Mouse (Mus musculus) megakaryocyte, adult 5-6 weeks (primary cell): ENCODE measurements around the gene Cox14. TPM values are rescaled to one million over a fixed set of nuclear protein-coding genes. Genes with fewer than 3 reads are reported as not detected.
"Not testable (repeated sequence)": the region's sequence is repeated elsewhere in the genome, so short reads cannot be mapped to it uniquely, and the experiment has no call there.

Experiments used
- ATAC-seq: 2 replicates; pipeline ENCODE4 v1.8.0; 2016; ENCODE audit warnings: mild to moderate bottlenecking, inconsistent platforms; ENCODE audit not compliant: poor library complexity, severe bottlenecking
- total RNA-seq, 2 experiments: library from RNA; stranded (forward) in 1 of 2; stranded (reverse) in 1 of 2; fragments of 153-499, 151-499 nt in 1 of 2; fragments of 221-1000, 200-1000 nt in 1 of 2; gene quantifications; 2 replicates each; pipeline versions ENCODE4 v1.2.3 to v1.2.4; 2015 to 2017

Gene Cox14
- 67.3 and 78.1 TPM in 2 replicates for total RNA-seq (2015)
- total RNA-seq (2017), result 15.4 and 25.6 TPM in 2 replicates

DNA sequence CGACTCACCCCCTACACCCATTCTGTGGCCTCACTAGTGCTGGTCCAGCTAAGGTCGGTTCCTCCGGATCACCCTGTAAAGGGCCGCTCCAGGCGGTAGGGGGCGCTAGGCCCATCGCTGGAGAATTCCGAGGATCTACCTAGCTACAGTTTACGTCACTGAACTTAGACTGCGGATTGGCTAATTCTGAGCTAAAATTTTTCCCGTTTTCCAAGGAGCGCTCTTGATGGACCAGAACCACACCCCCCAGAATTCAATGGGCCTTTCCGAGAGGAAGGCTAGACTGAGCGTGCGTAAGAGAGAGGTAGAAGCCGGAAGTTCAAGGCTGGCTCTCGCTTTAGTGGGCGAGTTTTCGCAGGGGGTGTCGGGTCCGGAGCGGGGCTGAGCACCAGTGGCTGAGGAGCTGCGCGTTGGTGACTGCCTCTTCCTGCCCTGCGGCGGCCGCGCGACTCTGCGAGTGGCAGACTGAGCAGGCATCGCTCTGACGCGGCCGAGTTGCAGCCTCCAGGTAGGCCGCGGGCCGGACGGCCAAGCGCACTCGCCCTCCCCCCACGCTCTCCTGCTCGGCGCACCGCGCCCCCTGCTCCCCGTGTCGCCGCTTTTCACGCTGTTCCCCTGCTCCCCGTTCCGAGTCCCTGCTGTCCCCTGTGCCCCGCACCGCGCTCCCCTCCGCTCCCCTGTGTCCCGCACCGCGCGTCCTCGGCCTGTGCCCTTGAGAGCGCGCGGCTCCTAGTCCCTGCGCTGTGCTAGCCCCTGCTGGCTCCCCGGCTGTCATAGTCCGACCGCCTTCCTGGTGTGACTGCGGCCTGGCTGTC, at the start of gene Cox14:
Cox14 (plus strand) TSS at position 278 of the 815 bp plus-strand sequence.
- ATAC-seq, result peak; percentile 87

DNA sequence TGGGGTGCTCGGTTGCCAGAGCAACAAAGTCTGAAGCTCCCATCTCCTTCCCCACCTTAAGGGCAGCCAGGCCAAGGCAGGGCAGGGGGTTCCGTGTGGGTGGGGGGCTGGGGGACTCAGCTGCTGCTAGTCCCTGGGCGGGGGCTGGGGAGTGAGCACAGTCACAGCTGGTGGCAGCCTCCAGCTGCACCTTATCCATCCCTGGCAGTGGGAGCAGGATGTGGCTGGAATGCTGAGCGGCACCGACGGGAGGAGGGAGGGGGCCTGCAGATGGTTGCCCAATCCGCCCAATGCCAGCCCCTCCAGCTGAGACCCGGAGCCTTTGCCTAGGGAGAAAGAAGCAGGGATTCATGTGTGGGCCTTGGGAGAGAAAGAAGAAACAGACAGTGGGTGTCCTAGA, 48.3 kb upstream of the Cox14 start:
- ATAC-seq, result no peak

DNA sequence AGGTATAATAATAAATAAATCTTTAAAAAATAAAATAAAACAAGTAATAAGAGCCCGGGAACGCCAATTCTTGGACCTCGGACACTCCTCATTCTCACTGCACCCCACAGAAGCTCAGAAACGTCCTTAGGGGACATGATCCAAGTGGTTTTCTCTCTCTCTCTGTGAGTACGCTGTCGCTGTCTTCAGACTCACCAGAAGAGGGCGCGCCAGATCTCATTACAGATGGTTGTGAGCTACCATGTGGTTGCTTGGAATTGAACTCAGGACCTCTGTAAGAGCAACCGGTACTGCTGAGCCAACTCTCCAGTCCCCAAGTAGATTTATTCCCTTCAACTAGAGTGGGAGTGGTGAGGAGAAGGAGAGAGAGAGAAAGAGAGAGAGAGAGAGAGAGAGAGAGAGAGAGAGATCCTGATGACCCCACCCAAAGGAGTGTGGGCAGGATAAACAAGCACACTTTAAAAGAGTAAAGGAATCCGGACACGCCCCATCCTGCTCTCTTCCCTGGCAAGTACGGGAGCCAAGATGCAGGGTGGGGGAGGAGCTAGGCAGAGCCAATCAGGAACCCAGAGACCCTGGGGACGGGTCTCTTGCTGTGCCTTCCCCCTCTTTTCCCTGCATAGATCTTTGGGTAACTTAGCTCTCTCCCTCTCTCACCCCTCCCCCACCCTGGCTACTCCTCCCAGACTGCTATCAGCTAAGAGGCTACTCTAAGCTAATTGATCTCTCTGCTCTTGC, 47.2 kb upstream of the Cox14 start:
- ATAC-seq, result no peak

DNA sequence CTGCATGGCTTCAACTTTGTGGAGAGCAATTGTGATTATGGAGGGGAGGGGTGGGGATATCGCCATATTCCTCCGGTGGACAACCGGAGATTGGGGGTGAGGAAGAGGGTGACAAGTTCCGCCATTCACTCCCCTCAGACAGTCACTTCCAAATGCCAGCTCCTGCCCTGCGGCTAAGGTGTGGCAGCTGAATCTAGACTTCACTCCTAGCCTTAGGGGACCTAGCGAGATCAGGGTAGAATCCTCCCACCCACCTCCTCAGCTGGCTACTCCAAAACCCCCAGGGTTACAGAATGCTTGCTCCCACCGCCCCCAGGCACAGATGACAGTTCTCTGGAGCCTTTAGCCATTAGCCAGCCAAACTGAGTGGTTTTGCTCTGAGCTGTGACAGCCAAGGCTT, 46.4 kb upstream of the Cox14 start:
- no peak for ATAC-seq

DNA sequence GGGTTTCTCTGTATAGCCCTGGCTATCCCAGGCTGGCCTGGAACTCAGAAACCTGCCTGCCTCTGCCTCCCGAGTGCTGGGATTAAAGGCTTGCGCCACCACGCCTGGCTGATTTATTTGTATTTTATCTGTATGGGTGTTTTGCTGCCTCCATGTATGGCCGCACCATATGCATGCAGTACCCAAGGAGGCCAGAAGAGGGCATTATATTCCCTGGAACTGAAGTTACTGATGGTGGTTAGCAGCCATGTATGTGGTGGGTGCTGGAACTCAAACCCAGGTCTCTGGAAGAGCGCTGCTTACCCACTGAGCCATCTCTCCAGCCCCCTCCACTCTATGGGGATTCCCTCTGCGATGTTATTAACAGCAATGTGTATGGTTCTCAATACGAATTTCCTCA, 42.5 kb upstream of the Cox14 start:
- peak; percentile 52 for ATAC-seq

DNA sequence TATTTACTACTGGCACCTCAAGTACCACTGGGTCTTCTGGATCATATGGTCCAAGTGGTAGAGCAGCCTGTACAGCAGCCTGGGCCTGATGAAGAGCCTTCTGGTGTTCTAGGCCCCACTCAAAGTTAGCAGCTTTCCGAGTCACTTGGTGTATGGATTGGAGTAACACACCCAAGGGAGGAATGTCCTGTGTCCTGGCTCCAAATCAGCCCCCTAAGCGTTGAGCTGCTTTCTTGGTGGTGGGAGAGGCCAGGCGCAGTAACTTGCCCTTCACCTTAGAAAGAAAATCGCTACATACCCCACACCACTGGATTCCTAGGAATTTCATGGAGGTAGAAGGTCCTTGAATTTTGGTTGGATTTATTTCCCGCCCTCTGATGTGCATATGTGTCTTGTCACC, 41.3 kb upstream of the Cox14 start:
- no peak for ATAC-seq

DNA sequence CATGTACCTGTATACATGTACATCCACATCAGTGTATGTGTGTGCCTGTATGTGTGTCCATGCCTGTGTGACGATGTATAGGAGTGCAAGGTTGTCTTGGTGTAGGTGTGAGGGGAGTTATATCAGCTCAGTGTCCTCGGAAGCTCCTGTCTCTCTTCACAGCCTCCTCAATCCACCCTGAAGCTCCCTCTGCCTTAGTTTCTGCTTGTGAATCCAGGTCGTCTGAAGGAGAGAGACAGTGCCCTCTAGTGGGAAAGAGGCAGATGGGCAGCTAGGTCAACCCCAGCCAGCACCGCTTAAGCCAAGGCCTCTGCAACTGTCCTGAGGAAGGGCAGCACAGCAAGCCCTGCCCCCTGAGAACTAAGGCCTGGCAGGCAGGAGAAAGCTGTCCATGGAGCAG, 36.7 kb upstream of the Cox14 start:
- peak; percentile 93 for ATAC-seq

DNA sequence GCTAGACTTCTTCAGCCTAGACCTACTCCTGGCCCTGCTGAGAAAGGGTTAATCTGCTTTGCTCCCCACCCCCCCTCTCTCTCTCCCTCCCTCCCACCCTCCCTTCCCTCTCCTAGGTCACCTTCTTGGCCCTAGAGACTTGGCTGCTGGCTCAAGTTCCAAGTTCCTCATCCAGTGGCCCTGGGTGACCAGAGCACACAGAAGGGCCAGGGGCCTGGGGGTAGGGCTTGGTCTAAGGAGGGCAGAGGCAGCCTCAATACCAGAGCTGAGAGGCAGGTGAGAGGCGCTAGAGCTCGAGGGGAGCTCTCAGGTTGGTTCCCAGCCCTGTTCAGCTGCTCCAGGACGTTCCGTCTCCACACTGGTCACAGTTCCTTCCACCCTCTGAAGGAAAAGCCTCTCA, 34.5 kb upstream of the Cox14 start:
- ATAC-seq, result no peak

DNA sequence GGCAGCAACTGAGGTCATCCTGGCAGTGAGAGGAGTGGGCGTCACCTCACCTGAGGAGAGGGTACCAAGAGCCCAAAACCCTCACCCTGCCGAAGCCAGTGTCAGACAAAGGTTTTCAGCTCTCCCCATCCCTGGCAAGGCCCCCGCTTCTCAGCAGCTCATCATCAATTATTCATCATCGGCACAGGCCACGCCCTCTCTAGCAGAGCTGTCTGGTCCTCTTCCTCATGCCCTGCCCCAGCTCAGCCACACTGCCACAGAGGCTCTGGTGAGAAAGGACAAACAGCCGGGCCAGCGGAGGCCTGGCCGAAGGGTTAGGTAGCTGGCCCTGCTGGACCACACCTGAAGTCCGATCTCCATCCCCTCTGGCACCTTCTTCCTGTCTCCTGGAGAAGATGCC, 33.4 kb upstream of the Cox14 start:
- ATAC-seq, result no peak

DNA sequence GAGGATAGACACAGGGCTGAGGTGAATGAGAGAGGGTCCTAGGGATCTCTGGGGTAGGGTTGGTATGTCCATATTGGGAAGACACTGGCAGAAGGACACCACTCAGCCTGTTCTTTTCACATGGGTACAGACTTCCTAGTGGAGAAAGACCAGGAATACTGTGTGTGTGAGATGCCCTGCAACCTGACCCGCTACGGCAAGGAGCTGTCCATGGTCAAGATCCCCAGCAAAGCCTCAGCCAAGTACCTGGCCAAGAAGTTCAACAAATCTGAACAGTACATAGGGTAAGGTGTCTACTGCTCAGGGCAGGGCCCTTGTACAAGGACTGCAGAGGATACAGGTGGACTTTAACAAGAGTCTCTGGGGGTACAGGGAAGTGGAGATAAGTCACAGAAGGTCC, 28.1 kb upstream of the Cox14 start:
- no peak for ATAC-seq

DNA sequence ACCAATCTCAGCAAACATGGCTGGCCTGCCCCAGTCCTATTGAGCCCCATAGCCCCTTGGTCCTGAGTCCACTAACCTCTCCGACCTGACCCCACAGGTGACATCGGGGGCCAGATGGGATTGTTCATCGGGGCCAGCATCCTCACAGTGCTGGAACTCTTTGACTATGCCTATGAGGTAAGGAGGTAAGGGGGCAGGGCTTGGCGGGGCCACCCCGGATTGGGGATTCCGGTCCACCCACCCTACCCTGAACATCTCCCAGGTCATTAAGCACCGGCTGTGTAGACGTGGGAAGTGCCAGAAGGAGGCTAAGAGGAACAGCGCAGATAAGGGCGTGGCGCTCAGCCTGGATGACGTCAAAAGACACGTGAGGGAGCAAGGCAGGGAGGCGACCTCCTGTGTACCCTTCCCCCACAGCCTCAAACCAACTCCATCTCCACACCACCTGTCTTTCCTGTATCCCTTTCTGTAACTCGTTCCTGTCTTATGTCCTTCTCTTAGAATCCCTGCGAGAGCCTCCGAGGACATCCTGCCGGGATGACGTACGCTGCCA, 26.8 kb upstream of the Cox14 start:
- 0 out of 2 replicates have a peak, but pooled peaks have one; percentile 22 for ATAC-seq

DNA sequence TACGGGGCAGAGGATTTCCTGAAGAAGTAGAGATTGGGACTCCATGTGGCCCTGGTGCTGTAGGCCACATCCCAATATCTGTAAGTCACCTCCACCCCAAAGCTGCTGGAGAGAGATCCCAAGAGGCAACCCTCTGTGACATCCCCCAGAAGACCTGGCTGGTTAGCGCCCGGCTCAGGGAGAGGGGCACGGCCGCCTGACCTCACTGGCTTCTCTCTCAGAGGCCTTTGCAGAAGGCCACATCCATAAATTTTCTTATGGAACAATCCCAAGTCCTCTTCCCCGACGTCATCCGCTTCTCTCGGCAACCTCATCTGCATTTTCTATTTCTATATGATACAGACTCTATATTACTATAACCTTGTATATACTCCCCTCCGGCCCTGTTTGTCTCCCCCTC, 25.7 kb upstream of the Cox14 start:
- ATAC-seq, result no peak

DNA sequence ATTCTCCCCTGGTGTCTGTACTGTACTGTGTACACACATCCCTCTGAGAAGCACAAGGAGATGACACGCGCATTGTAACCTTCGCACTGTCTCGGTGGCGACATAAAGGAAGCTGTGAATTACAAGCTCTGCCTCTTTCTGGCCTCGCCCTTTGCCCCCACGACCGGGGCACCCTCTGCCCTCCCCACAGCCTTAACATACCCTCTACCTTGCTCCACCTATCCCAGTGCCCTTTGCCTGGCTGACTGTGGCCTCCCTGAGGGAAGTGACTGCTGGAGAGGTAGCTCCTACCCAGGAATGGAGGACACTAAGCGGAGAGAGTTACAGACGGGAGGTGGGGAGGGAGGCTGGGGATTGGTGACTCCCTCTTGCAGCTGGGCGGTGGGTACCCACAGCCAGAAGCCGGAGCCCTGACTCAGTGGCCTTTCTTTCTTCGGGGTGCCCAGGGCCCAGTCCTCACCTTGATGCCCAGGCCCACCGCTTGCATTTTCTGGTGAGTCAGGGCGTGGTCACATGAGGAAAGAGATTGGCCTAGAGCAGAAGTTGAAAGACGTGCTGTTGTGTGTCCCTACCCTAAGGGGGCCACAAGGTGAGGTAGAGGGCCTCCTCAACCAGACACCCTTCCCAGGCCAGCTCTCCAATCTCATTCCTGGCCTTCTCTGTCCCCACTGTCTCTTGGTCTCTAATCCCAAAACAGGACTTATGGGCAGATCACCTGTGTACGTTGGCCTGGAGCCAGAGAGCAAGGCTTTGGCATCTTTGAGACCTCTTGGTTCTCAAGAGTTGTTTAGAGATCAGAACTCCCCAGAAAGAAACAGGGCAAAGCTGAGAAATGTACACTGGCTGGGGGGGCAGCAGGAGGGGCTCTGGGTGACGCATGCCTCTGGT, 25.0 kb upstream of the Cox14 start:
- ATAC-seq, result no peak

DNA sequence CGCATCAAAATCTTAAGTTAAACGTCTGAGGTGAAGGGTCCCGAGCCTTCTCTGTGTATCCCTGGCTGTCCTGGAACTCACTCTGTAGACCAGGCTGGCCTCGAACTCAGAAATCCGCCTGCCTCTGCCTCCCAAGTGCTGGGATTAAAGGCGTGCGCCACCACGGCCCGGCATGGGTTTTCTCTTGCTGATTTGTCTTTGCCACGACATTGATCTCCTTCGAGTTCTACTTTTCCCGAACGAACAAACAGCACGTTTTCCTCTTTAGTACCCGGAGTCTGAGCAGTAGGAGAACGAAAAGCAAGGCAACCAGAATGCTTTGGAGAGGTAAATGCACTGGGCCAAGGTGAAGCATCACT, 23.8 kb upstream of the Cox14 start:
- not testable (repeated sequence) for ATAC-seq

DNA sequence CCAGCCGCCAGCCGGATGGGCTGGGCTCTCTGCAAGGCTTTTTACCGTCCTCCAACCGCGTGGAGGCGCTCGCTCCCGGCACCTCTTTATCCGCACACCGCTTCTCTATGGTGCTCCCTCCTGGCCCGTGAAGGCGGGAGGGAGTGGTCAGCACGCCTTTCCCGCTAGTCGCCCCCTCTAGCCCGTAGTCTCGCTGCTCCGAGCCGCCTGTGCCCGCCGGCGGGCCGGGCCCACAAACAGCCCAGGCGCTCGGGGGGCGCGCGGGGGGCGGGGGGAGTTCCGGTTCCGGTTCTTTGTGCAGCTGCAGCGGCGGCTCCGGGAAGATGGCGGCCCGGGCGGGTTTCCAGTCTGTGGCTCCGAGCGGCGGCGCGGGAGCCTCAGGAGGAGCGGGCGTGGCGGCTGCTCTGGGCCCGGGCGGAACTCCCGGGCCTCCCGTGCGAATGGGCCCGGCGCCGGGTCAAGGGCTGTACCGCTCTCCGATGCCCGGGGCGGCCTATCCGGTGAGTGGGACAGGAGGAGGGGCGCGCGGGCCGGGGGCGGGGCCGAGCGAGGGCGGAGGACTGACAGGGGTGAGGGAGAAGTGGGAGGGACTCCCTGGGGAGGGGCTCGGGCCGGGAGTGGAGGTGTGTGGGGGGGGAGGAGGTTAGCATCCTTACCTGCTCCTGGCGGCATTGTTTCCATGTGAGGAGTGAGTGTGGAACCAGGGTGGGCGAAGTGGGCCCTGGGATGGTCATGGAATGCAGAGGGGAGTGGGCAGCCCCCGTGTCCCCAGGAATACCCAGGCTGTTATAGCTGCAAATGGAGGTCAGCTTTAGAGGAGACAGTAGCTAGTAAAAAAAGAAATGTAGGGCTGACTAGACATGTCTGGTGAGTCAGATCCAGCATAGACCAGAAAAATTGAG, 23.2 kb upstream of the Cox14 start, which contains the start of gene Smarcd1:
Smarcd1 (plus strand) TSS at position 131 of the 902 bp plus-strand sequence.
- ATAC-seq, result peak; percentile 89

DNA sequence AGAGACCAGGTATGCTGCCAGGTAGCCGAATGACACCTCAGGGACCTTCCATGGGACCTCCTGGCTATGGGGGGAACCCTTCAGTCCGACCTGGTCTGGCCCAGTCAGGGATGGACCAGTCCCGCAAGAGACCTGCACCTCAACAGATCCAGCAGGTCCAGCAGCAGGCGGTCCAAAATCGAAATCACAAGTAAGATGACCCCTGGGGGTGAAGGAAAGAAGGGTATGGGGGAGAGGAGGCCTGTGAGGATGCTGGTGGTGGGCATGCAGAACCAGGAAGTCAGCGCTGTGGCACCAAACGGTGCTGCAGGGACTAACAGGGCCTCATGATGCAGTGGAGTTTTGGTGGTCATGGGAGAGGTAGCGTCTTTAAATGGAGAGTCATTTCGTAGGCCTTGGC, 22.3 kb upstream of the Cox14 start:
- ATAC-seq, result no peak

DNA sequence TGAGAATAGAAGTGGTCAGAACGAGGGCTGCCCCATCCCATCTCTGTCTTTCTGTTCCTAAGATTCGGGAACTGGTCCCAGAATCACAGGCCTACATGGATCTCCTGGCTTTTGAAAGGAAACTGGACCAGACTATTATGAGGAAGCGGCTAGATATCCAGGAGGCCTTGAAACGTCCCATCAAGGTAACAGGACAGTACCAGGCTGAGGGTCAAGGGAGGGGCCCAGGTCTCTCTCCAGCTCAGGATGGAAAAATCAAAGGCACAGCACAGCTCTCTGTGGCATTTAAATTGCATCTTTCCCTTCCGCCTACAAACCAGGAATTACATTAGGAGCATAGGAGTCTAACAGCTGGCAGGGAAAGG, 21.8 kb upstream of the Cox14 start:
- ATAC-seq, result no peak

DNA sequence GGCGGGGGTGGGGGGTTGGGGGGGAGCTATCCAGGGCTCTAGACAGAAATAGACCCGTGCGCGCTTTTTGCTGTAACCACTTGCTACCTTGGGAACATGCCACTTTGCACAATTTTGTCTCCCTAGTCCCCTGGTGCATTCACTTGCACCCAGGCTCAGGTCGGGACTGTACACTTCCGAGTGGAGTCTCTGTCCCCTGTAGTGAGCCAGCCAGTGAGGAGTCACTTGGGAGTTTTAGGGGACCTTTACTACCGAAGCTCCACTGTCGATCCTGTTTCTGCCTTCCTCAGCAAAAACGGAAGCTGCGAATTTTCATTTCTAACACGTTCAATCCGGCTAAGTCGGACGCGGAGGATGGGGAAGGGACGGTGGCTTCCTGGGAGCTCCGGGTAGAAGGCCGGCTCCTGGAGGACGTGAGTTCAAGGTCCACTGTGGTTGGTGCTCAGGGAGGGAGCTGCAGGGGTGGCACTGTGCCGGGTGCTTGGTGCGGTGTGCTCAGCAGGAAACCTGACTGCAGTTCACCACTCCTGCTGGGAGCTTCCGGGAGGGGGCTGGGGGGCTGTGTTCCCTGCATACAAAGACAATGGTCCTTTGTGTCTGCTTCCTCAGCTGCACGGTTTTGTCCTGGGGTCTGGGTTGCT, 21.3 kb upstream of the Cox14 start:
- ATAC-seq, result no peak

DNA sequence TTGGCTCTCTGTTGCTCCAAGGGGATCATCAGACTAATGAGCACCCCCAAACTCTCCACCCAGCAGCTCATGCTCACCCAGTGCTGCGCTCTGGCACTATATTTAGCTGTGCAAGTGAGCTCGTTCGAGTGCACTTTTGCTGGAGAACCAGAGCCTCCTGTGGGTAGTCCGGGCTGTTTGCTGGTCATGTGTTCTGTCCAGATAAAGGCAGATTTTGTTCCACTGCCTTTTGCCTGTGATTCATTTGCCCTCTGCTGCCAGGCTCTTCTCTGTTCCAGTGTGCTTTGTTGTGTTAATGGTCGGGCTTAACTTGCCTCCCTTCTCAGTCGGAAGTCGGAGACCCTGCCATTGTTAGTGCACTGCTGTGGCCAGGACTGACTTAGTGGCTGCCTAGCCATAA, 20.5 kb upstream of the Cox14 start:
- no peak for ATAC-seq
